Mouse (Mus musculus): ENCODE measurements around the gene Csrnp3. TPM values are rescaled to one million over a fixed set of nuclear protein-coding genes. Genes with fewer than 3 reads are reported as not detected.

Gene Csrnp3
- total RNA-seq, 2 experiments from 2014 or later: 87.9 to 88.0 TPM

GRCm38 (mm10) chr2:65940351-65940750, 94.8 kb downstream of the Csrnp3 start:
- DNase-seq (ENCODE audit: low spot score in 2 of 2): no peak

GRCm38 (mm10) chr2:65942346-65942745, 96.8 kb downstream of the Csrnp3 start:
- no peak for DNase-seq (ENCODE audit: low spot score in 2 of 2)

GRCm38 (mm10) chr2:65948808-65949207, 103.2 kb downstream of the Csrnp3 start:
- no peak for DNase-seq (ENCODE audit: low spot score in 2 of 2)

- DNase-seq (ENCODE audit: low spot score in 2 of 2): no peak
These were observed 108.3 kb downstream of the Csrnp3 start for GRCm38 (mm10) chr2:65953726-65954340.

- DNase-seq (ENCODE audit: low spot score in 2 of 2): no peak
These were observed 110.2 kb downstream of the Csrnp3 start for GRCm38 (mm10) chr2:65955804-65956203.

- DNase-seq (ENCODE audit: low spot score in 2 of 2): no peak
These were observed 111.2 kb downstream of the Csrnp3 start for GRCm38 (mm10) chr2:65956727-65957126.

GRCm38 (mm10) chr2:65963420-65963819, 117.9 kb downstream of the Csrnp3 start:
- no peak for DNase-seq (ENCODE audit: low spot score in 2 of 2)

- no peak for DNase-seq (ENCODE audit: low spot score in 2 of 2)
These were observed 123.2 kb downstream of the Csrnp3 start for GRCm38 (mm10) chr2:65968810-65969209.

- DNase-seq (ENCODE audit: low spot score in 2 of 2): no peak
These were observed 128.3 kb downstream of the Csrnp3 start for GRCm38 (mm10) chr2:65973907-65974306.

GRCm38 (mm10) chr2:65975383-65975782, 129.8 kb downstream of the Csrnp3 start:
- DNase-seq (ENCODE audit: low spot score in 2 of 2): no peak

GRCm38 (mm10) chr2:65979338-65980053, 133.9 kb downstream of the Csrnp3 start:
- peak; percentile 35 to 37 for DNase-seq (ENCODE audit: low spot score in 2 of 2)

- DNase-seq (ENCODE audit: low spot score in 2 of 2): no peak
These were observed 135.9 kb downstream of the Csrnp3 start for GRCm38 (mm10) chr2:65981470-65981869.

- DNase-seq (ENCODE audit: low spot score in 2 of 2): no peak
These were observed 136.4 kb downstream of the Csrnp3 start for GRCm38 (mm10) chr2:65981965-65982364.

- no peak for DNase-seq (ENCODE audit: low spot score in 2 of 2)
These were observed 140.1 kb downstream of the Csrnp3 start for GRCm38 (mm10) chr2:65985706-65986105.

GRCm38 (mm10) chr2:65987069-65987468, 141.5 kb downstream of the Csrnp3 start:
- DNase-seq (ENCODE audit: low spot score in 2 of 2): no peak

- DNase-seq (ENCODE audit: low spot score in 2 of 2): no peak
These were observed 142.0 kb downstream of the Csrnp3 start for GRCm38 (mm10) chr2:65987588-65987987.

- DNase-seq (ENCODE audit: low spot score in 2 of 2): no peak
These were observed 143.2 kb downstream of the Csrnp3 start for GRCm38 (mm10) chr2:65988788-65989187.

GRCm38 (mm10) chr2:65990108-65990507, 144.5 kb downstream of the Csrnp3 start:
- no peak for DNase-seq (ENCODE audit: low spot score in 2 of 2)

GRCm38 (mm10) chr2:65990754-65991153, 145.2 kb downstream of the Csrnp3 start:
- no peak for DNase-seq (ENCODE audit: low spot score in 2 of 2)

GRCm38 (mm10) chr2:65993371-65993770, 147.8 kb downstream of the Csrnp3 start:
- DNase-seq (ENCODE audit: low spot score in 2 of 2): no peak

- DNase-seq (ENCODE audit: low spot score in 2 of 2): no peak
These were observed 149.4 kb downstream of the Csrnp3 start for GRCm38 (mm10) chr2:65994886-65995468.

- DNase-seq (ENCODE audit: low spot score in 2 of 2): no peak
These were observed 153.2 kb downstream of the Csrnp3 start for GRCm38 (mm10) chr2:65998747-65999146.

Data from layer of hippocampus, postnatal 10 days (tissue).